Mouse (Mus musculus) liver, adult 2 months (tissue): Measurements from ENCODE around the gene Rrad.

Source experiments
- CTCF ChIP-seq: fragments of 200-500 bp; IDR thresholded peaks from 2 replicates; pipeline ENCODE4 v1.5.1; 2011; ENCODE audit warnings: low read depth, low read length, control low read depth
- POLR2A ChIP-seq: fragments of 200-500 bp; IDR thresholded peaks from 2 replicates; pipeline ENCODE4 v1.6.1; 2011; ENCODE audit warnings: low read length, control low read depth; ENCODE audit not compliant: insufficient read depth; ENCODE audit errors: extremely low read depth

DNA sequence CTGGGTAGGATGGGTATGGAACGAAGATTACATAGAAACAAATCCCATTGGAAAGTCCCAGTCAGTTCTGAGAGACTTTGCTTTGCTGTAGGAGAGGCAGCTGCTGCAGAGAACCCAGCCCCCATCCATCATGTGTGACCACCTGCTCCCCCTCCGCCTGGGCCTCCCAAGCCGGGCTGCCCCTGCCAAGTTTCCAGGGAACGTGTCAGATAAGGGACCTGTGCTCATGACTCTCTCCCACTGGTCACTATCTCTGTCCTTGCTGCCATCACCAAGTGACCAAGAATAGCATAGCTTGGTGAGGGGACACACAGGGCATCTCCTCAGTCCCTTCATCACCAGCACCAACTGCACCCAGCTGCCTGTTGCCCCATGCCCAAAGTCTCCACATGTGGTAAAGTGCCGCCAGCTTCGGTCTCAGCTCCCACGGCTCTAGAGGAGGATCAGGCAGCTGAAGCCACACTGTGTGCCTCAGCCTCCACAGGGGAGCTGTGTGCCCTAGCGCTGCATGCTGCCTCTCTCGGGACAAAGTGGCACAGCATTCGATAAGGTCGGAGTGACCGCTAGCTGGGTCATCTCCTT, 20.9 kb downstream of the Rrad start:
- TF ChIP-seq POLR2A (no peak), CTCF (no peak)
